Mouse (Mus musculus): Measurements from ENCODE around the gene Vgll4.

The Vgll4 gene

GRCm38 (mm10) chr6:114918994-114919393 is 50.8 kb downstream of the Vgll4 start:
- no peak for DNase-seq (ENCODE audit: low read depth, low spot score)

- no peak for DNase-seq (ENCODE audit: low read depth, low spot score)
Measured at GRCm38 (mm10) chr6:114917770-114918635, 51.8 kb downstream of the Vgll4 start.

- no peak for DNase-seq (ENCODE audit: low read depth, low spot score)
Measured at GRCm38 (mm10) chr6:114917129-114917528, 52.7 kb downstream of the Vgll4 start.

- no peak for DNase-seq (ENCODE audit: low read depth, low spot score)
Measured at GRCm38 (mm10) chr6:114916715-114916992, 53.1 kb downstream of the Vgll4 start.

GRCm38 (mm10) chr6:114915915-114916714 is 53.7 kb downstream of the Vgll4 start:
- no peak for DNase-seq (ENCODE audit: low read depth, low spot score)

GRCm38 (mm10) chr6:114914041-114914716 is 55.6 kb downstream of the Vgll4 start:
- no peak for DNase-seq (ENCODE audit: low read depth, low spot score)

GRCm38 (mm10) chr6:114913142-114913541 is 56.7 kb downstream of the Vgll4 start:
- DNase-seq (ENCODE audit: low read depth, low spot score), result no peak

- no peak for DNase-seq (ENCODE audit: low read depth, low spot score)
Measured at GRCm38 (mm10) chr6:114911540-114911939, 58.3 kb downstream of the Vgll4 start.

- no peak for DNase-seq (ENCODE audit: low read depth, low spot score)
Measured at GRCm38 (mm10) chr6:114909801-114910200, 60.0 kb downstream of the Vgll4 start.

GRCm38 (mm10) chr6:114907459-114907858 is 62.3 kb downstream of the Vgll4 start:
- DNase-seq (ENCODE audit: low read depth, low spot score), result no peak

GRCm38 (mm10) chr6:114906209-114906608 is 63.6 kb downstream of the Vgll4 start:
- no peak for DNase-seq (ENCODE audit: low read depth, low spot score)

GRCm38 (mm10) chr6:114905253-114906028 is 64.4 kb downstream of the Vgll4 start:
- DNase-seq (ENCODE audit: low read depth, low spot score), result no peak

GRCm38 (mm10) chr6:114904818-114905217 is 65.0 kb downstream of the Vgll4 start:
- DNase-seq (ENCODE audit: low read depth, low spot score), result no peak

GRCm38 (mm10) chr6:114904233-114904632 is 65.6 kb downstream of the Vgll4 start:
- DNase-seq (ENCODE audit: low read depth, low spot score), result no peak

GRCm38 (mm10) chr6:114901921-114902320 is 67.9 kb downstream of the Vgll4 start:
- DNase-seq (ENCODE audit: low read depth, low spot score), result no peak

- no peak for DNase-seq (ENCODE audit: low read depth, low spot score)
Measured at GRCm38 (mm10) chr6:114901321-114901824, 68.4 kb downstream of the Vgll4 start.

- no peak for DNase-seq (ENCODE audit: low read depth, low spot score)
Measured at GRCm38 (mm10) chr6:114900194-114900593, 69.6 kb downstream of the Vgll4 start.

- DNase-seq (ENCODE audit: low read depth, low spot score), result no peak
Measured at GRCm38 (mm10) chr6:114899652-114900051, 70.1 kb downstream of the Vgll4 start.

GRCm38 (mm10) chr6:114898949-114899348 is 70.8 kb downstream of the Vgll4 start:
- no peak for DNase-seq (ENCODE audit: low read depth, low spot score)

- DNase-seq (ENCODE audit: low read depth, low spot score), result no peak
Measured at GRCm38 (mm10) chr6:114896281-114896680, 73.5 kb downstream of the Vgll4 start.

- DNase-seq (ENCODE audit: low read depth, low spot score), result no peak
Measured at GRCm38 (mm10) chr6:114895191-114895590, 74.6 kb downstream of the Vgll4 start.

Measured in skeletal muscle tissue, adult 2 months (tissue).